Mouse (Mus musculus) cortical plate, adult 2 months (tissue): ENCODE data around the gene Hnrnph1.

Experiments
- CTCF ChIP-seq: fragments of 200-500 bp; IDR thresholded peaks from 2 replicates; pipeline ENCODE4 v1.5.1; 2011; ENCODE audit warnings: mild to moderate bottlenecking, control low read depth, low read length; ENCODE audit not compliant: insufficient read depth; ENCODE audit errors: extremely low read depth
- POLR2A ChIP-seq: fragments of 200-500 bp; IDR thresholded peaks from 2 replicates; pipeline ENCODE4 v1.6.1; 2011; ENCODE audit warnings: mild to moderate bottlenecking, low read length, control low read depth; ENCODE audit not compliant: insufficient read depth; ENCODE audit errors: extremely low read depth

DNA sequence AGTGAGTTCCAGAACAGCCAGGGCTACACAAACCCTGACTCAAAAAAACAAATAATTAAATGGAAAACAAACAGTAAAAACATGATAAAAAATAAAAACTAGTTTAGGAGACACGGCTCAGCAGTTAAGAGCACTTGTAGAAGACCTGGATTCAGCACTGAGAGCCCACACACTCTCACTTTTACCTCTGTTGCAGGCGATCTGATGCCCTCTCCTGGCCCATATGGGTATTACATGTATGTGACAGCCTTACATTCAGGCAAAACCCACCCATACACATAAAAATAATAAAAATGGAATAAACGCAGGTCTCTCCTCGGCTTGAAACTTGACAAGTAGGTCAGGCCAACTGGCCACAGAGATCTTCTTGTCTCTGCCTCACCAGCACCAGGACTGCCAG is 12.2 kb upstream of the Hnrnph1 start:
- TF ChIP-seq POLR2A = no peak
- TF ChIP-seq CTCF = peak; percentile 94
